Mouse (Mus musculus): ENCODE results near the gene Tbx6. TPM values are rescaled to one million over a fixed set of nuclear protein-coding genes. Genes with fewer than 3 reads are reported as not detected.

The Tbx6 gene
- polyA plus RNA-seq, 1 experiment from 2014 or later = 0.31 TPM

GRCm38 (mm10) chr7:126823940-126824339 is 42.7 kb downstream of the Tbx6 start:
- Histone ChIP-seq H3K4me1 (ENCODE audit: control insufficient read depth, insufficient read depth, low read length) (peaks cover 6% of the 10 kb centered on the region), H3K9ac (ENCODE audit: low read depth, low read length) (no peak overlapping the region), H3K27me3 (ENCODE audit: control insufficient read depth, insufficient read depth, low read length) (peaks cover 52% of the 10 kb centered on the region), H3K4me3 (ENCODE audit: low read depth, low read length) (no peak overlapping the region), H3K9me3 (replicated peaks; ENCODE audit: control insufficient read depth, low read length) (no peaks in the 10 kb centered on the region), H3K36me3 (ENCODE audit: control insufficient read depth, insufficient read depth, low read length) (no peaks in the 10 kb centered on the region), H3K4me2 (no peak overlapping the region), H3K27ac (ENCODE audit: low read depth, low read length) (no peak overlapping the region)
- WGBS (ENCODE audit: insufficient replicate concordance) = 12% methylated on average over 10 of the region's 10 CpGs
- ATAC-seq (replicated peaks; ENCODE audit: insufficient number of reproducible peaks, low FRiP score, low TSS enrichment) = no peak

- Histone ChIP-seq H3K4me2 (no peak overlapping the region), H3K4me1 (ENCODE audit: control insufficient read depth, insufficient read depth, low read length) (peaks cover 6% of the 10 kb centered on the region), H3K27me3 (ENCODE audit: control insufficient read depth, insufficient read depth, low read length) (peaks cover 61% of the 10 kb centered on the region), H3K27ac (ENCODE audit: low read depth, low read length) (no peak overlapping the region), H3K4me3 (ENCODE audit: low read depth, low read length) (no peak overlapping the region; the same call in 1 of the 2 replicates), H3K9ac (ENCODE audit: low read depth, low read length) (no peak overlapping the region), H3K36me3 (ENCODE audit: control insufficient read depth, insufficient read depth, low read length) (no peaks in the 10 kb centered on the region), H3K9me3 (replicated peaks; ENCODE audit: control insufficient read depth, low read length) (no peaks in the 10 kb centered on the region)
- no peak for ATAC-seq (replicated peaks; ENCODE audit: insufficient number of reproducible peaks, low FRiP score, low TSS enrichment)
- 21% methylated on average over 8 of the region's 8 CpGs for WGBS (ENCODE audit: insufficient replicate concordance)
Observed at GRCm38 (mm10) chr7:126825403-126825802, 44.1 kb downstream of the Tbx6 start.

- no peaks in the 10 kb centered on the region for H3K36me3 ChIP-seq (ENCODE audit: control insufficient read depth, insufficient read depth, low read length)
- H3K27me3 ChIP-seq (ENCODE audit: control insufficient read depth, insufficient read depth, low read length) = peaks cover 66% of the 10 kb centered on the region
- H3K9me3 ChIP-seq (replicated peaks; ENCODE audit: control insufficient read depth, low read length) = no peaks in the 10 kb centered on the region
- 42% methylated on average over 5 of the region's 5 CpGs for WGBS (ENCODE audit: insufficient replicate concordance)
- no peak overlapping the region for H3K4me3 ChIP-seq (ENCODE audit: low read depth, low read length)
- H3K4me2 ChIP-seq = no peak overlapping the region
- no peak for ATAC-seq (replicated peaks; ENCODE audit: insufficient number of reproducible peaks, low FRiP score, low TSS enrichment)
- peaks cover 6% of the 10 kb centered on the region for H3K4me1 ChIP-seq (ENCODE audit: control insufficient read depth, insufficient read depth, low read length)
- no peak overlapping the region for H3K27ac ChIP-seq (ENCODE audit: low read depth, low read length)
- no peak overlapping the region for H3K9ac ChIP-seq (ENCODE audit: low read depth, low read length)
Observed at GRCm38 (mm10) chr7:126825952-126826351, 44.7 kb downstream of the Tbx6 start.

- Histone ChIP-seq H3K4me2 (peak within 1 kb of the TSS; percentile 71), H3K4me1 (ENCODE audit: control insufficient read depth, insufficient read depth, low read length) (peaks cover 5% of the 10 kb centered on the region), H3K9ac (ENCODE audit: low read depth, low read length) (no peak within 1 kb of the TSS), H3K27ac (ENCODE audit: low read depth, low read length) (0 out of 2 replicates have a peak within 1 kb of the TSS, but pooled peaks have one; percentile 22), H3K4me3 (ENCODE audit: low read depth, low read length) (peak within 1 kb of the TSS; percentile 29), H3K36me3 (ENCODE audit: control insufficient read depth, insufficient read depth, low read length) (no peaks in the 10 kb centered on the region), H3K27me3 (ENCODE audit: control insufficient read depth, insufficient read depth, low read length) (peaks cover 27% of the 10 kb centered on the region), H3K9me3 (replicated peaks; ENCODE audit: control insufficient read depth, low read length) (no peaks in the 10 kb centered on the region)
- WGBS (ENCODE audit: insufficient replicate concordance) = 58% methylated on average over 5 of the region's 5 CpGs
- no peak for ATAC-seq (replicated peaks; ENCODE audit: insufficient number of reproducible peaks, low FRiP score, low TSS enrichment)
Observed at GRCm38 (mm10) chr7:126831539-126831938, 50.3 kb downstream of the Tbx6 start, which contains the start of gene 4930451I11Rik. Gene 4930451I11Rik, minus strand, starts transcription at chr7:126831639.

- no peak overlapping the region for H3K9ac ChIP-seq (ENCODE audit: low read depth, low read length)
- under 1% methylated on average over 21 of the region's 21 CpGs for WGBS (ENCODE audit: insufficient replicate concordance)
- ATAC-seq (replicated peaks; ENCODE audit: insufficient number of reproducible peaks, low FRiP score, low TSS enrichment) = peak; percentile 76
Observed at GRCm38 (mm10) chr7:126832036-126832598, 50.8 kb downstream of the Tbx6 start.

GRCm38 (mm10) chr7:126833294-126833693 is 52.0 kb downstream of the Tbx6 start:
- Histone ChIP-seq H3K4me3 (ENCODE audit: low read depth, low read length) (no peak overlapping the region), H3K4me1 (ENCODE audit: control insufficient read depth, insufficient read depth, low read length) (peaks cover 5% of the 10 kb centered on the region), H3K9ac (ENCODE audit: low read depth, low read length) (no peak overlapping the region), H3K9me3 (replicated peaks; ENCODE audit: control insufficient read depth, low read length) (no peaks in the 10 kb centered on the region), H3K4me2 (no peak overlapping the region), H3K27me3 (ENCODE audit: control insufficient read depth, insufficient read depth, low read length) (peaks cover 24% of the 10 kb centered on the region), H3K36me3 (ENCODE audit: control insufficient read depth, insufficient read depth, low read length) (no peaks in the 10 kb centered on the region), H3K27ac (ENCODE audit: low read depth, low read length) (no peak overlapping the region)
- no peak for ATAC-seq (replicated peaks; ENCODE audit: insufficient number of reproducible peaks, low FRiP score, low TSS enrichment)
- 91% methylated on average over 1 of the region's 1 CpGs for WGBS (ENCODE audit: insufficient replicate concordance)

More at GRCm38 (mm10) chr7:126832036-126832598, 50.8 kb downstream of the Tbx6 start:
- Histone ChIP-seq H3K9me3 (replicated peaks; ENCODE audit: control insufficient read depth, low read length) (no peaks in the 10 kb centered on the region), H3K4me3 (ENCODE audit: low read depth, low read length) (peak overlapping the region; percentile 29), H3K4me2 (peak overlapping the region; percentile 71), H3K27me3 (ENCODE audit: control insufficient read depth, insufficient read depth, low read length) (peaks cover 25% of the 10 kb centered on the region), H3K36me3 (ENCODE audit: control insufficient read depth, insufficient read depth, low read length) (no peaks in the 10 kb centered on the region), H3K27ac (ENCODE audit: low read depth, low read length) (0 out of 2 replicates have a peak overlapping the region, but pooled peaks have one; percentile 22), H3K4me1 (ENCODE audit: control insufficient read depth, insufficient read depth, low read length) (peaks cover 5% of the 10 kb centered on the region)

Other genes with a start within 250 kb of the Tbx6 start
- gene Eif3c, start 215.1 kb upstream of the Tbx6 start, polyA plus RNA-seq (2014; fragmentation: Nextera tagmentation; extraction: Ambion mirVana) = 129 and 133 TPM in 2 replicates
- gene Apobr, start 196.5 kb upstream of the Tbx6 start, polyA plus RNA-seq (2014; fragmentation: Nextera tagmentation; extraction: Ambion mirVana) = 0.13 and 0.31 TPM in 2 replicates
- gene Cln3, start 195.7 kb upstream of the Tbx6 start, polyA plus RNA-seq (2014; fragmentation: Nextera tagmentation; extraction: Ambion mirVana) = 16.3 and 19.7 TPM in 2 replicates
- gene Il27, start 186.5 kb upstream of the Tbx6 start, polyA plus RNA-seq (2014; fragmentation: Nextera tagmentation; extraction: Ambion mirVana) = not detected in 2 replicates
- gene Nupr1, start 150.6 kb upstream of the Tbx6 start, polyA plus RNA-seq (2014; fragmentation: Nextera tagmentation; extraction: Ambion mirVana) = 1.2 and 2.8 TPM in 2 replicates
- 24.7 and 28.9 TPM in 2 replicates for gene Sgf29, start 132.2 kb upstream of the Tbx6 start, polyA plus RNA-seq (2014; fragmentation: Nextera tagmentation; extraction: Ambion mirVana)
- gene Sult1a1, start 105.1 kb upstream of the Tbx6 start, polyA plus RNA-seq (2014; fragmentation: Nextera tagmentation; extraction: Ambion mirVana) = 2.4 and 2.5 TPM in 2 replicates
- gene Bola2, start 86.1 kb upstream of the Tbx6 start, polyA plus RNA-seq (2014; fragmentation: Nextera tagmentation; extraction: Ambion mirVana) = 120 and 126 TPM in 2 replicates
- gene Slx1b, start 85.7 kb upstream of the Tbx6 start, polyA plus RNA-seq (2014; fragmentation: Nextera tagmentation; extraction: Ambion mirVana) = 6.1 and 6.7 TPM in 2 replicates
- gene Coro1a, start 73.7 kb upstream of the Tbx6 start, polyA plus RNA-seq (2014; fragmentation: Nextera tagmentation; extraction: Ambion mirVana) = 13.1 and 13.8 TPM in 2 replicates
- 48.2 and 52.1 TPM in 2 replicates for gene Mapk3, start 21.9 kb upstream of the Tbx6 start, polyA plus RNA-seq (2014; fragmentation: Nextera tagmentation; extraction: Ambion mirVana)
- gene Gdpd3, start 15.1 kb upstream of the Tbx6 start, polyA plus RNA-seq (2014; fragmentation: Nextera tagmentation; extraction: Ambion mirVana) = 0.92 and 1.4 TPM in 2 replicates
- gene Ypel3, start 4.5 kb upstream of the Tbx6 start, polyA plus RNA-seq (2014; fragmentation: Nextera tagmentation; extraction: Ambion mirVana) = 79.6 and 84.9 TPM in 2 replicates
- 204 and 213 TPM in 2 replicates for gene Ppp4c, start 11.0 kb downstream of the Tbx6 start, polyA plus RNA-seq (2014; fragmentation: Nextera tagmentation; extraction: Ambion mirVana)
- 0.40 and 0.41 TPM in 2 replicates for gene Fam57b, start 16.2 kb downstream of the Tbx6 start, polyA plus RNA-seq (2014; fragmentation: Nextera tagmentation; extraction: Ambion mirVana)
- not detected in 2 replicates for gene 4930451I11Rik, start 50.2 kb downstream of the Tbx6 start, polyA plus RNA-seq (2014; fragmentation: Nextera tagmentation; extraction: Ambion mirVana)
- 0.17 and 0.96 TPM in 2 replicates for gene Doc2a, start 65.9 kb downstream of the Tbx6 start, polyA plus RNA-seq (2014; fragmentation: Nextera tagmentation; extraction: Ambion mirVana)
- 15.5 and 17.0 TPM in 2 replicates for gene Hirip3, start 80.5 kb downstream of the Tbx6 start, polyA plus RNA-seq (2014; fragmentation: Nextera tagmentation; extraction: Ambion mirVana)
- gene Ino80e, start 80.9 kb downstream of the Tbx6 start, polyA plus RNA-seq (2014; fragmentation: Nextera tagmentation; extraction: Ambion mirVana) = 69.8 and 76.1 TPM in 2 replicates
- gene Taok2, start 103.2 kb downstream of the Tbx6 start, polyA plus RNA-seq (2014; fragmentation: Nextera tagmentation; extraction: Ambion mirVana) = 19.4 and 25.9 TPM in 2 replicates
- 13.5 and 18.3 TPM in 2 replicates for gene Tmem219, start 141.4 kb downstream of the Tbx6 start, polyA plus RNA-seq (2014; fragmentation: Nextera tagmentation; extraction: Ambion mirVana)
- 11.5 and 12.6 TPM in 2 replicates for gene Kctd13, start 147.4 kb downstream of the Tbx6 start, polyA plus RNA-seq (2014; fragmentation: Nextera tagmentation; extraction: Ambion mirVana)
- gene Asphd1, start 168.1 kb downstream of the Tbx6 start, polyA plus RNA-seq (2014; fragmentation: Nextera tagmentation; extraction: Ambion mirVana) = 0.23 TPM in 1 of 2 replicates, not detected in the other
- 0.20 and 0.31 TPM in 2 replicates for gene Sez6l2, start 169.1 kb downstream of the Tbx6 start, polyA plus RNA-seq (2014; fragmentation: Nextera tagmentation; extraction: Ambion mirVana)
- gene Cdipt, start 194.4 kb downstream of the Tbx6 start, polyA plus RNA-seq (2014; fragmentation: Nextera tagmentation; extraction: Ambion mirVana) = 62.8 and 63.0 TPM in 2 replicates
- gene Cdiptos, start 194.6 kb downstream of the Tbx6 start, polyA plus RNA-seq (2014; fragmentation: Nextera tagmentation; extraction: Ambion mirVana) = 1.1 and 1.2 TPM in 2 replicates
- 8.2 and 8.5 TPM in 2 replicates for gene Mvp, start 233.1 kb downstream of the Tbx6 start, polyA plus RNA-seq (2014; fragmentation: Nextera tagmentation; extraction: Ambion mirVana)
- gene Pagr1b, start 235.0 kb downstream of the Tbx6 start, polyA plus RNA-seq (2014; fragmentation: Nextera tagmentation; extraction: Ambion mirVana) = not detected in 2 replicates
- gene Pagr1a, start 235.9 kb downstream of the Tbx6 start, polyA plus RNA-seq (2014; fragmentation: Nextera tagmentation; extraction: Ambion mirVana) = 50.9 and 53.2 TPM in 2 replicates
- gene Gm42742, start 239.6 kb downstream of the Tbx6 start, polyA plus RNA-seq (2014; fragmentation: Nextera tagmentation; extraction: Ambion mirVana) = 36.6 and 40.9 TPM in 2 replicates
- 4.5 and 5.0 TPM in 2 replicates for gene Prrt2, start 239.7 kb downstream of the Tbx6 start, polyA plus RNA-seq (2014; fragmentation: Nextera tagmentation; extraction: Ambion mirVana)
- gene Maz, start 245.6 kb downstream of the Tbx6 start, polyA plus RNA-seq (2014; fragmentation: Nextera tagmentation; extraction: Ambion mirVana) = 38.6 and 44.1 TPM in 2 replicates

All from heart, embryonic 11.5 days (tissue).